8 mouse cellular contexts compared by ENCODE assay signal in the genomic region with DNA sequence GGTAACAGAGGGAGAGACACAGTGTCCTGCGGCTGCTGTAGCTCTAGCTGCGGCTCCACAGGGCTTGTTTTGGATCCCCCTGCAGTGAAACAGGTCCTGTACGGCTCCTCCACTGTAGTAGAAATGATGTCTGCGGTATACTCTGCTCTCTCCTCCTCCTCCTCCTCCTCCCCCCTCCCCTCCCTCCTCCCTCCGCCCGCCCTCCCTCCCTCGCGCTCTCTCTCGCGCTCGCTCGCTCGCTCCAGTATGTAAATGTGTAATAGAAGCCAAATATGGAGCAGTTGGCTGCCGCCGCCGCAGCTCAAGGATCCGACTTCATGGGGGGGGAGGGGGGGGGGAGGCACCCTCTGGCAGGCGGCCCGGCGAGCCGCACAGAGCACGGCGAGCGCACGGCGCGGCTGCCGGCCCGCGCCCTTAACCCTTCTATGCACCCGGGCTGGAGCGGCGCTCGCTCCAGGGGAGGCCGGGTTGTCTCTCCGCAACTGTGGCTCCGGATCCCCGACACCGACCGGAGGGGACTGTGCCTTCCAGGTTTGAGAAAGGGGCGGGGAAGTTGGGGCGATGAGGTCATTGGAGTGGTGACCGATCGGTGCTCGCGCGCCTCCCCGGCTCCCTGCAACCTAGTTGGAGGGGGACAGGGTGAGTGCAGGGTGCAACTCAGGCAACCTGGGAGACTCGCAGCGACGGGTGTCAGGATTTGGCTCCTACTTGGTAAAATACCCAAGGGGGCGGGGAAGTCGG. TPM values are rescaled to one million over a fixed set of nuclear protein-coding genes. Genes with fewer than 3 reads are reported as not detected.
DNase-seq lines count a peak whose midpoint lies in the region; ATAC-seq lines count a peak whose summit lies in the region.

TSS of gene Atxn1 (minus strand) at position 156 of the 741 bp plus-strand sequence.

- under 1% methylated on average over 47 of the region's 53 CpGs for WGBS in hindbrain, embryonic 14.5 days

- H3K36me3 ChIP-seq in hindbrain, embryonic 14.5 days (replicated peaks; ENCODE audit: control insufficient read depth, insufficient read depth): no peaks in the 10 kb centered on the region

- peak; percentile 77 for ATAC-seq in hindbrain, embryonic 14.5 days (ENCODE audit: low FRiP score)
- ATAC-seq in megakaryocyte progenitor cell, adult 5-6 weeks (replicated peaks; ENCODE audit: poor library complexity): peak; percentile 57

- peak; percentile 46 for DNase-seq in T-cell, adult 2 months (ENCODE audit: low spot score)
- DNase-seq in cerebellum, postnatal 25 days: peak; percentile 83 to 84
- peak; percentile 49 to 54 for DNase-seq in frontal cortex, postnatal 36 days (ENCODE audit: low spot score in 2 of 2)
- DNase-seq in hindbrain, embryonic 14.5 days (ENCODE audit: low spot score): peak; percentile 71
- DNase-seq in left cerebral cortex, postnatal 10 days (ENCODE audit: extremely low spot score in 1 of 2, low spot score in 2 of 2): peak; percentile 57 to 86
- peak; percentile 69 for DNase-seq in right cerebral cortex, postnatal 14 days
- peak; percentile 65 for DNase-seq in urinary bladder, postnatal 25 days (ENCODE audit: low spot score)

- H3K9me3 ChIP-seq in hindbrain, embryonic 14.5 days (ENCODE audit: control insufficient read depth, low read length): no peaks in the 10 kb centered on the region

- peak within 1 kb of the TSS; percentile 95 for H3K27ac ChIP-seq in hindbrain, embryonic 14.5 days

- H3K27me3 ChIP-seq in hindbrain, embryonic 14.5 days (ENCODE audit: control insufficient read depth, insufficient read depth, low read length): peaks cover 3% of the 10 kb centered on the region; the same call in 1 of the 2 replicates

- H3K4me1 ChIP-seq in hindbrain, embryonic 14.5 days (replicated peaks; ENCODE audit: control insufficient read depth, insufficient read depth, low read length): peaks cover 42% of the 10 kb centered on the region

- intact Hi-C loops in left cerebral cortex, postnatal 10 days (cut with DNase I): loop anchor here (5.0 kb wide), 4 partner anchors 122 to 428 kb away; no protein-coding TSS in a partner anchor

- peak within 1 kb of the TSS; percentile 97 for H3K9ac ChIP-seq in hindbrain, embryonic 14.5 days

- H3K4me2 ChIP-seq in hindbrain, embryonic 14.5 days (replicated peaks): peak within 1 kb of the TSS; percentile 91

- peak within 1 kb of the TSS; percentile 94 for H3K4me3 ChIP-seq in hindbrain, embryonic 14.5 days (replicated peaks; ENCODE audit: low read length)

RNA-seq across cellular contexts. Expression of gene Atxn1, which starts in this region (rescaled TPM):
- polyA plus RNA-seq in hindbrain, embryonic 14.5 days (2014; fragmentation: Nextera tagmentation; extraction: Ambion mirVana): 5.4 and 8.1 TPM in 2 replicates
- total RNA-seq in left cerebral cortex, postnatal 10 days (2021): 100 to 1,000 TPM; 149 to 152 TPM
- 16.8 and 22.6 TPM in 2 replicates for total RNA-seq in megakaryocyte progenitor cell, adult 5-6 weeks (2015)
- total RNA-seq in megakaryocyte progenitor cell, adult 5-6 weeks (2017): 7.2 and 13.7 TPM in 2 replicates

Comparison
In these comparisons a context has a peak if more than half of its experiments do, and no peak if none do; other contexts are left out.
1. Peak in every context shown above with its lines: DNase-seq, ATAC-seq, H3K4me3 ChIP-seq and H3K27ac ChIP-seq.
2. RNA of gene Atxn1 (total RNA-seq): 149 to 152 TPM in left cerebral cortex, postnatal 10 days; 7.2 to 22.6 TPM in megakaryocyte progenitor cell, adult 5-6 weeks; every median in the first group is over 4 times any median in the second.